Mouse (Mus musculus): ENCODE results near the gene Tnfsf14. TPM values are rescaled to one million over a fixed set of nuclear protein-coding genes. Genes with fewer than 3 reads are reported as not detected.

Tnfsf14 gene
- not detected in 2 replicates for total RNA-seq (2014; rRNA removed; ENCODE audit: low replicate concordance)
- not detected in 2 replicates for polyA plus RNA-seq (2015; fragmentation: Nextera tagmentation; extraction: Ambion mirVana)

GRCm38 (mm10) chr17:57194041-57194507 lies at the start of gene Tnfsf14:
Gene Tnfsf14 (minus strand): TSS chr17:57194177.
- DNase-seq (ENCODE audit: low spot score) (no peak), ATAC-seq (ENCODE audit: insufficient read depth, low read depth) (no peak)
- H3K4me3 ChIP-seq (ENCODE audit: low read depth, low read length): no peak within 1 kb of the TSS
- WGBS: 70% methylated on average over 11 of the region's 11 CpGs
- no peaks in the 10 kb centered on the region for H3K9me3 ChIP-seq (replicated peaks; ENCODE audit: control insufficient read depth, low read length)
- no peaks in the 10 kb centered on the region for H3K27me3 ChIP-seq (ENCODE audit: control insufficient read depth, insufficient read depth, low read length)
- no peaks in the 10 kb centered on the region for H3K4me1 ChIP-seq (ENCODE audit: control insufficient read depth, insufficient read depth)
- H3K36me3 ChIP-seq (replicated peaks; ENCODE audit: control insufficient read depth, insufficient read depth, low read length): no peaks in the 10 kb centered on the region
- H3K27ac ChIP-seq (ENCODE audit: low read depth): peak within 1 kb of the TSS; percentile 13; the same call in 1 of the 2 replicates
- H3K9ac ChIP-seq (replicated peaks; ENCODE audit: low read depth, low read length): no peak within 1 kb of the TSS
- TF ChIP-seq EP300 (IDR thresholded peaks at IDR 0.05; ENCODE audit: low read depth): no peak
- TF ChIP-seq CTCF (IDR thresholded peaks at IDR 0.05; ENCODE audit: low read depth): no peak
- no peak within 1 kb of the TSS; the same call in 1 of the 2 replicates for H3K4me2 ChIP-seq (ENCODE audit: low read depth, low read length)

- ATAC-seq (ENCODE audit: insufficient read depth, low read depth) (no peak), DNase-seq (ENCODE audit: low spot score) (no peak)
- Histone ChIP-seq H3K4me3 (ENCODE audit: low read depth, low read length) (no peak overlapping the region), H3K4me1 (ENCODE audit: control insufficient read depth, insufficient read depth) (no peaks in the 10 kb centered on the region), H3K27ac (ENCODE audit: low read depth) (no peak overlapping the region), H3K4me2 (ENCODE audit: low read depth, low read length) (no peak overlapping the region), H3K9ac (replicated peaks; ENCODE audit: low read depth, low read length) (no peak overlapping the region), H3K27me3 (ENCODE audit: control insufficient read depth, insufficient read depth, low read length) (no peaks in the 10 kb centered on the region), H3K9me3 (replicated peaks; ENCODE audit: control insufficient read depth, low read length) (no peaks in the 10 kb centered on the region), H3K36me3 (replicated peaks; ENCODE audit: control insufficient read depth, insufficient read depth, low read length) (peaks cover 49% of the 10 kb centered on the region)
- WGBS: 88% methylated on average over 9 of the region's 9 CpGs
- TF ChIP-seq EP300 (IDR thresholded peaks at IDR 0.05; ENCODE audit: low read depth): no peak
- no peak for TF ChIP-seq CTCF (IDR thresholded peaks at IDR 0.05; ENCODE audit: low read depth)
These were observed 43.2 kb upstream of the Tnfsf14 start for GRCm38 (mm10) chr17:57237181-57237580.

- DNase-seq (ENCODE audit: low spot score) (no peak), ATAC-seq (ENCODE audit: insufficient read depth, low read depth) (no peak)
- no peak overlapping the region for H3K27ac ChIP-seq (ENCODE audit: low read depth)
- H3K27me3 ChIP-seq (ENCODE audit: control insufficient read depth, insufficient read depth, low read length): no peaks in the 10 kb centered on the region
- TF ChIP-seq CTCF (IDR thresholded peaks at IDR 0.05; ENCODE audit: low read depth) (no peak), EP300 (IDR thresholded peaks at IDR 0.05; ENCODE audit: low read depth) (no peak)
- H3K4me1 ChIP-seq (ENCODE audit: control insufficient read depth, insufficient read depth): no peaks in the 10 kb centered on the region
- no peaks in the 10 kb centered on the region for H3K9me3 ChIP-seq (replicated peaks; ENCODE audit: control insufficient read depth, low read length)
- H3K36me3 ChIP-seq (replicated peaks; ENCODE audit: control insufficient read depth, insufficient read depth, low read length): peaks cover 41% of the 10 kb centered on the region
- H3K4me2 ChIP-seq (ENCODE audit: low read depth, low read length): no peak overlapping the region
- WGBS: 93% methylated on average over 5 of the region's 5 CpGs
- no peak overlapping the region for H3K4me3 ChIP-seq (ENCODE audit: low read depth, low read length)
- H3K9ac ChIP-seq (replicated peaks; ENCODE audit: low read depth, low read length): no peak overlapping the region
These were observed 41.8 kb upstream of the Tnfsf14 start for GRCm38 (mm10) chr17:57235803-57236202.

GRCm38 (mm10) chr17:57234254-57234928 lies 40.4 kb upstream of the Tnfsf14 start:
- ATAC-seq (ENCODE audit: insufficient read depth, low read depth): no peak
- DNase-seq (ENCODE audit: low spot score): no peak
- 77% methylated on average over 12 of the region's 12 CpGs for WGBS
- H3K9me3 ChIP-seq (replicated peaks; ENCODE audit: control insufficient read depth, low read length): no peaks in the 10 kb centered on the region
- H3K4me2 ChIP-seq (ENCODE audit: low read depth, low read length): no peak overlapping the region
- no peak overlapping the region for H3K27ac ChIP-seq (ENCODE audit: low read depth)
- H3K27me3 ChIP-seq (ENCODE audit: control insufficient read depth, insufficient read depth, low read length): no peaks in the 10 kb centered on the region
- no peaks in the 10 kb centered on the region for H3K4me1 ChIP-seq (ENCODE audit: control insufficient read depth, insufficient read depth)
- TF ChIP-seq EP300 (IDR thresholded peaks at IDR 0.05; ENCODE audit: low read depth) (no peak), CTCF (IDR thresholded peaks at IDR 0.05; ENCODE audit: low read depth) (no peak)
- H3K36me3 ChIP-seq (replicated peaks; ENCODE audit: control insufficient read depth, insufficient read depth, low read length): peaks cover 41% of the 10 kb centered on the region
- no peak overlapping the region for H3K9ac ChIP-seq (replicated peaks; ENCODE audit: low read depth, low read length)
- H3K4me3 ChIP-seq (ENCODE audit: low read depth, low read length): no peak overlapping the region

GRCm38 (mm10) chr17:57233038-57233437 lies 39.1 kb upstream of the Tnfsf14 start:
- TF ChIP-seq CTCF (IDR thresholded peaks at IDR 0.05; ENCODE audit: low read depth) (no peak), EP300 (IDR thresholded peaks at IDR 0.05; ENCODE audit: low read depth) (no peak)
- Histone ChIP-seq H3K27me3 (ENCODE audit: control insufficient read depth, insufficient read depth, low read length) (no peaks in the 10 kb centered on the region), H3K4me3 (ENCODE audit: low read depth, low read length) (no peak overlapping the region), H3K27ac (ENCODE audit: low read depth) (no peak overlapping the region), H3K36me3 (replicated peaks; ENCODE audit: control insufficient read depth, insufficient read depth, low read length) (peaks cover 38% of the 10 kb centered on the region), H3K9ac (replicated peaks; ENCODE audit: low read depth, low read length) (no peak overlapping the region), H3K9me3 (replicated peaks; ENCODE audit: control insufficient read depth, low read length) (no peaks in the 10 kb centered on the region), H3K4me2 (ENCODE audit: low read depth, low read length) (no peak overlapping the region), H3K4me1 (ENCODE audit: control insufficient read depth, insufficient read depth) (no peaks in the 10 kb centered on the region)
- WGBS: 45% methylated on average over 7 of the region's 7 CpGs
- ATAC-seq (ENCODE audit: insufficient read depth, low read depth): no peak
- DNase-seq (ENCODE audit: low spot score): no peak
